Mouse (Mus musculus): Measurements from ENCODE around the gene Fxn.

The Fxn gene

DNA sequence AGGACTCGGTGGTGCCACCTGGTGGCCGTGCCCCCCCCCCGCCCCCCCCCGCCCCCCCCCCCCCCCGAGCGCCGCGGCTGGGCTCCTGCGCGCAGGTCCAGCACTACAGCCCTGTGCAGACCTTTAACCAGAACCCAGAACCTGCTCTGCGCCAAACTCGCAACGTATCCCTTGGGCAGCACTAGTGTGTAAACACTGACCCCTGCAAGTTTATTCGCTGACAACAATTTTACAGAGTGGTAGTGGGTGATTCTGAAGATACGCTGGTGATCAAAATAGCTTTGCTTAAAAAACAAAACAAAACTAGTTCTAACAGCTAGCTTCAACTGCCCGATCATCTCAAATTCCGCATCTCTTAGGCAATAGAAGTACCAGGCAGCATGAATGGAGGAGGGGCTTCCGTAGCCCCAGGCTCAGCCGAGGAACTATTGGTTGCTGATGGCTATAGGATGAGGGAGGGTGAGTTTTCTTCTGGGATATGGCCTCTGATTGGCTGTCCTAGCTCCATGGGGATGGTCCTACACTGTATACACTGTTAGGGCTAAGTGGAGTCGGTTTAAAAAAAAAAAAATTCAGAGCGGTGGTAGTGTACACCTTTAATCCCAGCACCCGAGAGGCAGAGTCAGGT lies at the start of gene Fxn:
TSS of gene Fxn (minus strand) at position 5 of the 628 bp plus-strand sequence.
- peak; percentile 84 for DNase-seq (ENCODE audit: low read depth)

GRCm38 (mm10) chr19:24327921-24328320 lies 47.5 kb upstream of the Fxn start:
- no peak for DNase-seq (ENCODE audit: low read depth)

GRCm38 (mm10) chr19:24326969-24327368 lies 46.6 kb upstream of the Fxn start:
- no peak for DNase-seq (ENCODE audit: low read depth)

- no peak for DNase-seq (ENCODE audit: low read depth)
These were observed 45.3 kb upstream of the Fxn start for GRCm38 (mm10) chr19:24325692-24326091.

- DNase-seq (ENCODE audit: low read depth), result no peak
These were observed 43.6 kb upstream of the Fxn start for GRCm38 (mm10) chr19:24323841-24324613.

DNA sequence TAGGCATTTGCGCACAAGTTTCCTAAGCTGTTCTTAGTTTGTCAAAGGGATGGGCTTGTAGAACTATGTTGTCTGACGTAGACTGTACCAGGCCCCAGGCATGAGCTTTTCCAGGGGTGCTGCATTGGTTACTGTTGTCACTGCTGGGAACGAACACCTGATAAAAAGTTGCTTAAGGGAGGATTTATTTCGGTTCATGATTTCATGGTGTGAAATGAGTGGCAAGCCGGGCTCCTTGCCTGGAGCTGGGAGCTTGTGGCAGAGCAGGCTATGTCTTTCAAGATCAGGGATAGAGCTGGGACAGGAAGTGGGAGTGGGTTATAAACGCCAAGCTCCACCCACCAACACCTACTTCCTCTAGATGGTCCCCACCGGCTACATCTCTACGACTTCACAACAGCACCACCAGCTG lies 41.5 kb upstream of the Fxn start:
- DNase-seq (ENCODE audit: low read depth), result no peak

- DNase-seq (ENCODE audit: low read depth), result no peak
These were observed 41.0 kb upstream of the Fxn start for GRCm38 (mm10) chr19:24321211-24321899.

- no peak for DNase-seq (ENCODE audit: low read depth)
These were observed 37.8 kb upstream of the Fxn start for GRCm38 (mm10) chr19:24318172-24318571.

DNA sequence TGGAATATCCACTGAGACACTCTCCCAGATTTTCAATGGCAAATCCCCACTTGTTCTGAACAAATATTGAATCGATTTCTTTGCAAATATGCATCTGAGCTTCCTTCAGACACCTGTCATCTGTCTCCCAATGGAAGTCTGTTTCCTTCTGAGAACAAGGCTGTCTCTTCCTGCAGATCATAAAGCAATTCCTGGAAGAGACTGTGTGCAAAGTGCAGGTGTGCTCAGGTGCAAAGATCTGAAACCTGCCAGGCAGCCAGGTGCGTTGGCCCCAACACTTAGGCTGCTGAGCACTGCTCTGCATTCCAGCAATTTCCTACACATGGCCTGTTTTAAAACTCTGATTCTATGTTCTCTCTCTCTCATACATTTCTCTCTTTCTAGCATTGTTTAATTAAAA lies 37.3 kb upstream of the Fxn start:
- DNase-seq (ENCODE audit: low read depth), result no peak

DNA sequence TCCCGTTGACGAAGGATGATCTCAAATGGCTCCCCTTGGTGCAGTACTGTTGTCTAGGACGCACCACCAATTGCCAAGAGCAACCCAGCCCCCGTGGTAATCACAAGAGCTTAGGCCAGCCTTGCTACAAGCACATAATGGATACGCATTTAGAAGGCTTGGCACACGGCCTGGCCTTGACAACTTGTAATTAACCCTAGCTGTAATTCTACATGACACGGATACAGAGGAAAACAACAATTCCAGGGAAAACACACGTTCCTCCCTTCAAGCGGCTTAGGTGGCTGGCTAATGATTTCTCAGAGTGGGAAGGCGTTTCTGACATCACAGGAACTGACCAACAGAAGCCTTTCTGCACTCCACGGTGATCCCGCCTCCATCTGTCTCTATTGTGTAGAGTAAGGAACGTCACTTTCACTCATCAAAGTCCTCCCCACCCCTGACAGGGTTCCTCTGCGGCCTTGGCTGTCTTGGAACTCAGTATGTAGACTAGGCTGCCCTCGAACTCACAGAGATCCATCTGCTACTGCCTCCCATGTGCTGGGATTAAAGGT lies 36.7 kb upstream of the Fxn start:
- no peak for DNase-seq (ENCODE audit: low read depth)

DNA sequence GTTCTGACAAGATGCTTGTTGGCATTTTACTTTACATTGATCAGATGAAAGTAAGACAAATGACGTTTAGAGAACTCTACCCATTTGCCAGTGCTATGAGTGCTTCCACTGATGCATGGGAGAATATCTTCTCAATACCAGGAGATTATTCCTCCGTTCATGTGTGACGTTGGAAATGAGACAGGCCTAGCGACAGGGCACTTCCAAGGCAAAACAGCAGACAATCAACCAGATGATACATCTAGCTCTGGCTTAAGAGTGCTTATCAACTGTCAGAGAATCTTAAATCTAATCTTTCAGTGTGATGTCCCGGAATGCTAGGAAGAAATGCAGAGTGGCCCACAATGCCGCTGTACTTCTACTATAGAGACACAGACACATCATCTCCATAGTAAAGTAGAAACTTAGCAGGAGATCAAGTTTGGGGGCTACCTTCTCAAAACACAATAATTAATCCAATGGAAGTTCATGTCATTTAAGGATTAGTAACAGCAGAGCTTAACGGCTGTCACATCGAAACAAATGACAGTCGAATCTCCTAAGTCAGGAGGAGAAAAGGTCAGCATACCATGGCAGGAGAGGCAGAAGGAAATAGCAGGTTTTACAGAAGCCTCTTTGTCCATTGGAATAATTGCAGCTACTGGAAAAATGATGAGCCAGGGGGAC lies 35.8 kb upstream of the Fxn start:
- no peak for DNase-seq (ENCODE audit: low read depth)

DNA sequence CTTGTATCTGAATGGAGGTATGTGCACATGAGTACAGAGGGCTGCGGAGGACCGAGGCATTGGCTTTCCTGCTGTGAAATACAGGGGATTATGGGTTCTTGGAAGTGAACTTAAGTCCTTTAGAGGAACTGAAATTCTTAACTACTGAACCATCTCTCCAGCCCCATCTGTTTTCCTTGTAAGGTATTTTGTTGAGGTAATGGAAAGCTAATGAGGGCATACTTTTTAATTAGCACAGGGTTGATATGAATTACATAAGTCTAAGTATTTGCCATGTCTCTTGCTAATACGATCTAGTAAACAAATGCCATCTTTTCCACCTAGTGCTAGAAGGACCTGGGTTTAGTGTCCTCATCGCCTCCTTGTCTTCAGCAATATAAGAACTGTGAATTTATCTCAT lies 34.8 kb upstream of the Fxn start:
- DNase-seq (ENCODE audit: low read depth), result no peak

DNA sequence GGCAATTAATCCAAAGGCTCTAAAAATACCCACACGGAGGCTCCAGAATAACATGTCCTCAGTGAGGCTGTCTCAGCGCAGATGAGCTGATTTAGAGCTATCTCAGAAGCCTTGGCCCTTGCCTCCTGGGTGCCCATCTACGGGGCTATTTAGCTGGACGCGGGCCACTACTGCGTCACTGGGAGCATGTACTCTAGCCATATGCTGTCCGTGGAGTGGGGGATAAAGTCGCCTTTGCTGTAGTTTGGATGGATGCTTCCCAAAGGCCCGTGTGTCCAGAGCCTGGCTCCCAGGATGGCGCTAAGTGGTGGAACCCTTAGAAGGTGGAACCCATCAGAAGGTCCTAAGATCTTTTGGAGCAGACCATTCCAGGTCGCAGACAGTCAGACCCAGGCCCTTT lies 34.3 kb upstream of the Fxn start:
- no peak for DNase-seq (ENCODE audit: low read depth)

GRCm38 (mm10) chr19:24312556-24313342 lies 32.3 kb upstream of the Fxn start:
- DNase-seq (ENCODE audit: low read depth), result no peak

DNA sequence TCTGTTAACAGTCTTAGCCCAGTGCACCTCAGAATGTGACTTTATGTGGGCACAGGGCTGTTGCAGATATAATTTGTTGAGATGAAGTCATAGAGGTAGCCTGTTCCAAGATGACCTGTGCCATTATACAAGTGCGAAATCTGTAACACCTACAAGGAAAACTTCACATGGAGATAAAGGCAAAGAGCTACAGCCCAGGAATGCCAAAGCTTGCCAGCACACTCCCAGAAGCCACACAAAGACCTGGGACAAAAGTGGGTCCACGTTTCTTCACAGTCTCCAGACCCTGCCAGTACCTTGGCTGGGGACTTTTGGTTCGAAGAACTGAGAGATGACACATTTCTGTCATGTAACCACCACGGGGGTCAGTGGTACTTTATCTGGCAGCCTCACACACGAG lies 31.6 kb upstream of the Fxn start:
- DNase-seq (ENCODE audit: low read depth), result no peak

- DNase-seq (ENCODE audit: low read depth), result no peak
These were observed 27.9 kb upstream of the Fxn start for GRCm38 (mm10) chr19:24308305-24308705.

- DNase-seq (ENCODE audit: low read depth), result no peak
These were observed 27.1 kb upstream of the Fxn start for GRCm38 (mm10) chr19:24307271-24308221.

- no peak for DNase-seq (ENCODE audit: low read depth)
These were observed 25.9 kb upstream of the Fxn start for GRCm38 (mm10) chr19:24306351-24306750.

DNA sequence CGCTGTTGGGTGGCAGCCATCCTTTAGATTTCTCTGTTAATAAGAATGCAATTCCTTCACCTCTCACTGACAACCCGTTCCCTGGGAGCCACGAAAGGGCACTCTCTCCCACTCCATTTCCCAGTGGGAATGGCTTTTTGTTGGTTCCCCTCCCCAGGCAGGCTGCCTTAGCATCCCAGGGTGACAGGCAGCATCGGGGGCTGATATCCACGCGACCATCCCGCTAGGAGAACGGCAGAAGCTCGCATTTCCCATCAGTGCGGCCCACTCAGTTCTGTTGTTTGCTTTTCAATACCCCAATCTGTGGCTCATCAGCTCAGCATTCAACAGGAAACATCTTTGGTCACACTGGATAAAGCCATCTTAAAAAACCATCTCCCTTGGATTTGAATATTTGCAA lies 21.8 kb upstream of the Fxn start:
- no peak for DNase-seq (ENCODE audit: low read depth)

- DNase-seq (ENCODE audit: low read depth), result no peak
These were observed 21.4 kb upstream of the Fxn start for GRCm38 (mm10) chr19:24301768-24302148.

Data from induced T-regulatory cell, adult 2 months (primary cell).